Mouse (Mus musculus) embryonic facial prominence, embryonic 10.5 days (tissue): ENCODE measurements around the gene Scarf1. TPM values are rescaled to one million over a fixed set of nuclear protein-coding genes. Genes with fewer than 3 reads are reported as not detected.

Source experiments
- DNase-seq: peaks from one replicate; pipeline ENCODE4 v3.0.0-alpha.2; 2017; ENCODE audit warnings: low spot score
- H3K27ac ChIP-seq: fragments of 300-500 bp; sonication (generic); replicated peaks from 2 replicates; pipeline ENCODE4 v1.5.1; 2016; ENCODE audit warnings: mild to moderate bottlenecking
- H3K27me3 ChIP-seq: fragments of 300-500 bp; sonication (generic); replicated peaks from 2 replicates; pipeline ENCODE4 v1.6.1; 2016; ENCODE audit warnings: low read depth, mild to moderate bottlenecking; ENCODE audit not compliant: poor library complexity, severe bottlenecking
- H3K36me3 ChIP-seq: fragments of 300-500 bp; sonication (generic); replicated peaks from 2 replicates; pipeline ENCODE4 v1.6.1; 2016; ENCODE audit warnings: mild to moderate bottlenecking, moderate library complexity
- H3K4me1 ChIP-seq: fragments of 300-500 bp; sonication (generic); 2 replicates; pipeline ENCODE4 v1.6.1; 2016
- H3K4me3 ChIP-seq: fragments of 300-500 bp; sonication (generic); 2 replicates; pipeline ENCODE4 v1.5.1; 2016; ENCODE audit warnings: mild to moderate bottlenecking, moderate library complexity
- H3K9me3 ChIP-seq: fragments of 300-500 bp; sonication (generic); 2 replicates; pipeline ENCODE4 v1.6.1; 2016; ENCODE audit warnings: mild to moderate bottlenecking
- WGBS: fragments of 180-500 bp; shearing (Covaris S2); methylation state at CpG from one replicate; pipeline ENCODE4 v1.1.7; 2016; 5-methylcytosine and 5-hydroxymethylcytosine counted together
- polyA plus RNA-seq: library from polyadenylated mRNA; unstranded; fragments of >200 nt; fragmentation: Nextera tagmentation; extraction: Ambion mirVana; gene quantifications from 2 replicates; pipeline ENCODE4 v1.2.1, GENCODE M21; 2016

Scarf1 gene
- 4.8 and 5.1 TPM in 2 replicates for polyA plus RNA-seq

GRCm38 (mm10) chr11:75513336-75513735 is at the start of gene Scarf1:
Scarf1 (plus strand) TSS chr11:75513540.
- no peaks in the 10 kb centered on the region for H3K9me3 ChIP-seq
- 55% methylated on average over 8 of the region's 8 CpGs for WGBS
- H3K4me3 ChIP-seq: peak within 1 kb of the TSS; percentile 2; the same call in 1 of the 2 replicates
- peak within 1 kb of the TSS; percentile 2; the same call in 1 of the 2 replicates for H3K27ac ChIP-seq
- H3K36me3 ChIP-seq: peaks cover 37% of the 10 kb centered on the region
- no peak for DNase-seq
- peaks cover 32% of the 10 kb centered on the region for H3K4me1 ChIP-seq
- no peaks in the 10 kb centered on the region for H3K27me3 ChIP-seq

GRCm38 (mm10) chr11:75463624-75464023 is 49.7 kb upstream of the Scarf1 start:
- Histone ChIP-seq H3K36me3 (peaks cover 20% of the 10 kb centered on the region), H3K27me3 (no peaks in the 10 kb centered on the region), H3K4me1 (peaks cover 53% of the 10 kb centered on the region), H3K27ac (peak overlapping the region; percentile 75), H3K4me3 (peak overlapping the region; percentile 76; the same call in 1 of the 2 replicates), H3K9me3 (no peaks in the 10 kb centered on the region)
- WGBS: 66% methylated on average over 4 of the region's 4 CpGs
- no peak for DNase-seq

GRCm38 (mm10) chr11:75464417-75464816 is 48.9 kb upstream of the Scarf1 start:
- no peak overlapping the region for H3K4me3 ChIP-seq
- no peak overlapping the region for H3K27ac ChIP-seq
- DNase-seq: no peak
- H3K36me3 ChIP-seq: peaks cover 20% of the 10 kb centered on the region
- peaks cover 50% of the 10 kb centered on the region for H3K4me1 ChIP-seq
- H3K9me3 ChIP-seq: no peaks in the 10 kb centered on the region
- WGBS: 85% methylated on average over 6 of the region's 6 CpGs
- no peaks in the 10 kb centered on the region for H3K27me3 ChIP-seq

GRCm38 (mm10) chr11:75465051-75465450 is 48.3 kb upstream of the Scarf1 start:
- Histone ChIP-seq H3K27me3 (no peaks in the 10 kb centered on the region), H3K4me1 (peaks cover 43% of the 10 kb centered on the region), H3K9me3 (no peaks in the 10 kb centered on the region), H3K27ac (no peak overlapping the region), H3K36me3 (peaks cover 20% of the 10 kb centered on the region), H3K4me3 (no peak overlapping the region)
- WGBS: 85% methylated on average over 6 of the region's 6 CpGs
- DNase-seq: no peak

- Histone ChIP-seq H3K36me3 (peaks cover 20% of the 10 kb centered on the region), H3K27ac (no peak overlapping the region), H3K9me3 (no peaks in the 10 kb centered on the region), H3K27me3 (no peaks in the 10 kb centered on the region), H3K4me3 (peak overlapping the region; percentile 61; the same call in 1 of the 2 replicates), H3K4me1 (peaks cover 35% of the 10 kb centered on the region)
- DNase-seq: no peak
- 97% methylated on average over 4 of the region's 4 CpGs for WGBS
Measured at GRCm38 (mm10) chr11:75466731-75467505, 46.4 kb upstream of the Scarf1 start.

- H3K4me3 ChIP-seq: peak overlapping the region; percentile 61
- no peaks in the 10 kb centered on the region for H3K27me3 ChIP-seq
- H3K36me3 ChIP-seq: peaks cover 20% of the 10 kb centered on the region
- H3K9me3 ChIP-seq: no peaks in the 10 kb centered on the region
- DNase-seq: peak; percentile 77
- 15% methylated on average over 19 of the region's 19 CpGs for WGBS
- peaks cover 28% of the 10 kb centered on the region for H3K4me1 ChIP-seq
- peak overlapping the region; percentile 82 for H3K27ac ChIP-seq
Measured at GRCm38 (mm10) chr11:75467512-75468215, 45.7 kb upstream of the Scarf1 start.

- Histone ChIP-seq H3K27ac (peak overlapping the region; percentile 82), H3K27me3 (no peaks in the 10 kb centered on the region)
Measured at GRCm38 (mm10) chr11:75468410-75468809, 44.9 kb upstream of the Scarf1 start.

GRCm38 (mm10) chr11:75469261-75469660 is 44.1 kb upstream of the Scarf1 start:
- Histone ChIP-seq H3K27ac (no peak overlapping the region), H3K27me3 (no peaks in the 10 kb centered on the region), H3K9me3 (no peaks in the 10 kb centered on the region), H3K36me3 (peaks cover 20% of the 10 kb centered on the region), H3K4me3 (no peak overlapping the region), H3K4me1 (peaks cover 16% of the 10 kb centered on the region)
- DNase-seq: no peak
- WGBS: 89% methylated on average over 4 of the region's 4 CpGs

More at GRCm38 (mm10) chr11:75468410-75468809, 44.9 kb upstream of the Scarf1 start:
- Histone ChIP-seq H3K36me3 (peaks cover 20% of the 10 kb centered on the region), H3K4me3 (peak overlapping the region; percentile 61), H3K4me1 (peaks cover 20% of the 10 kb centered on the region), H3K9me3 (no peaks in the 10 kb centered on the region)
- no peak for DNase-seq
- 68% methylated on average over 7 of the region's 7 CpGs for WGBS

- no peak for DNase-seq
Measured at GRCm38 (mm10) chr11:75470675-75471074, 42.7 kb upstream of the Scarf1 start.

GRCm38 (mm10) chr11:75472469-75473081 is 40.8 kb upstream of the Scarf1 start:
- Histone ChIP-seq H3K27me3 (no peaks in the 10 kb centered on the region), H3K9me3 (no peaks in the 10 kb centered on the region), H3K4me3 (no peak overlapping the region), H3K27ac (no peak overlapping the region), H3K36me3 (no peaks in the 10 kb centered on the region), H3K4me1 (peaks cover 12% of the 10 kb centered on the region)
- WGBS: 87% methylated on average over 11 of the region's 11 CpGs
- no peak for DNase-seq

More at GRCm38 (mm10) chr11:75470675-75471074, 42.7 kb upstream of the Scarf1 start:
- 84% methylated on average over 3 of the region's 3 CpGs for WGBS
- Histone ChIP-seq H3K4me1 (peaks cover 16% of the 10 kb centered on the region), H3K4me3 (no peak overlapping the region), H3K27me3 (no peaks in the 10 kb centered on the region), H3K36me3 (peaks cover 7% of the 10 kb centered on the region), H3K9me3 (no peaks in the 10 kb centered on the region), H3K27ac (no peak overlapping the region)

- no peak overlapping the region for H3K27ac ChIP-seq
- peaks cover 4% of the 10 kb centered on the region for H3K4me1 ChIP-seq
- H3K9me3 ChIP-seq: no peaks in the 10 kb centered on the region
- WGBS: 67% methylated on average over 7 of the region's 7 CpGs
- no peaks in the 10 kb centered on the region for H3K27me3 ChIP-seq
- no peak for DNase-seq
- H3K36me3 ChIP-seq: no peaks in the 10 kb centered on the region
- H3K4me3 ChIP-seq: no peak overlapping the region
Measured at GRCm38 (mm10) chr11:75473376-75473775, 40.0 kb upstream of the Scarf1 start.

- H3K36me3 ChIP-seq: peaks cover 35% of the 10 kb centered on the region
- H3K27ac ChIP-seq: peak overlapping the region; percentile 96
- H3K27me3 ChIP-seq: no peaks in the 10 kb centered on the region; the same call in 1 of the 2 replicates
- no peak for DNase-seq
- H3K4me1 ChIP-seq: peaks cover 14% of the 10 kb centered on the region
- peak overlapping the region; percentile 90 for H3K4me3 ChIP-seq
- no peaks in the 10 kb centered on the region for H3K9me3 ChIP-seq
- 24% methylated on average over 3 of the region's 3 CpGs for WGBS
Measured at GRCm38 (mm10) chr11:75486192-75486591, 27.1 kb upstream of the Scarf1 start.
